Mouse (Mus musculus): Measurements from ENCODE around the gene Defb26. TPM values are rescaled to one million over a fixed set of nuclear protein-coding genes. Genes with fewer than 3 reads are reported as not detected.

The Defb26 gene
- not detected for polyA plus RNA-seq (2015; fragmentation: Illumina TruSeq; extraction: RNeasy Lipid Tissue Mini Kit (QIAGEN cat#74804); ENCODE audit: insufficient read depth, low replicate concordance)

GRCm38 (mm10) chr2:152511592-152511991 is at the start of gene Defb26:
Gene Defb26 (minus strand): TSS chr2:152511692.

GRCm38 (mm10) chr2:152539944-152540710 is 28.6 kb upstream of the Defb26 start, which contains the start of gene Defb29:
Gene Defb29 (minus strand): TSS chr2:152540098.

DNA sequence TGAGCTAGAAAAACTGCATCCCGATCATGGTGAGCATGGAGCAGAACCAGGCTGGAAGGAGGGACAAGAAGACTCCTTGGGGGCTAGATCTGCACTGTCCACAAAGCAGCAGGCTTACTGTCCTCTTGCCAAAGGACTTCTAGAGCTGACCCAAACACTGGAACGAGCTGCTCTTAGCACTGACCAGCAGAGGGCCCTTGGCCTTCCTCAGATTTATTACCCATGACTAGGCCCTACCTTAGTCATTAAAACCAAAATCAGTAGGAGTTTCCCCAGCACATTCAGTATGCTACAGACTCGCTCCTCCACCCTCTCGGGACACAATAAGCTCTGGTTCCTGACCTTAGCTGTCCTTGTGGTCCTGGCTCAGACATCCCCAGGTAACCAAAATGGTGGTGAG is 6.5 kb upstream of the Defb26 start, which contains the start of gene Defb28:
Gene Defb28, plus strand, starts transcription at position 275 of the 400 bp plus-strand sequence.

DNA sequence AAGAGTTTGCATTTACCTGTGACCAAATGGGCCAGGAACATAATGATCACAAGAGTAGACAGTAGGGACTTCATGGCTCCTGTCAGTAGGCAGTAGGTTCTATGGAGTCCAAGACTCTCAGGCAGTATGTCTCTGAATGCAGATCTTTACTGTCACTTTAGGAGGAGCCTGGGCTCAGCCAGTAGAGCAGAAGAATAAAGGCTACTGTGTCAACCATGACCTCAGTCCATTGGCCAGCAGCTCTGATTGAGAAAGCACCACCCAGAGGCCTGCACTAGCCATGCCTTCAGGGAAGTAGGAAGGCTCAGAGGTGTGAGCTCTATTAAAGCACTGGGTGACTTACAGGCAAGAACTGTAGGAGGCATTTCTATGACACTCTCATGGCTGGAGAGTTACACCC is 21.5 kb downstream of the Defb26 start, which contains the start of gene Defb22:
Gene Defb22, minus strand, starts transcription at position 101 of the 400 bp plus-strand sequence.

DNA sequence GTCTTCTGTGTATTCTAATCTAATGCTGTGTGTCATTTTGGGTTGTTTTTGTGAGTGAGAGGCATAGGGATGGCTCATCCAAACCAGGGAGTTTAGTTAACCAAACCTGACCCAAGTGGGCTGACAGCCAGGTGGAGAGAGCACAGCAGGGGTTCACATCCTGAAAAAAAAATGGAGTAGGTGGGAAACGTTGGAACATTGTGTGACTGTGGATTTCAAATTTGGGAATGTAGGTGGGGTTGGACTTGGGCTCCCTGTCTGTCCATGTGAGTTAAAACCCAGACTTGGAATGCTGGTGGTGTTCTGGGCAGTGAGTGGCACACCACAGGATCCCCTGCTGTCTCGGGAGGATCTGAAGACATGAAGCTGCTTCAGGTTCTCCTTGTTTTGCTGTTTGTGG is 34.7 kb downstream of the Defb26 start, which contains the start of gene Defb20:
Gene Defb20, plus strand, starts transcription at position 301 of the 400 bp plus-strand sequence.

DNA sequence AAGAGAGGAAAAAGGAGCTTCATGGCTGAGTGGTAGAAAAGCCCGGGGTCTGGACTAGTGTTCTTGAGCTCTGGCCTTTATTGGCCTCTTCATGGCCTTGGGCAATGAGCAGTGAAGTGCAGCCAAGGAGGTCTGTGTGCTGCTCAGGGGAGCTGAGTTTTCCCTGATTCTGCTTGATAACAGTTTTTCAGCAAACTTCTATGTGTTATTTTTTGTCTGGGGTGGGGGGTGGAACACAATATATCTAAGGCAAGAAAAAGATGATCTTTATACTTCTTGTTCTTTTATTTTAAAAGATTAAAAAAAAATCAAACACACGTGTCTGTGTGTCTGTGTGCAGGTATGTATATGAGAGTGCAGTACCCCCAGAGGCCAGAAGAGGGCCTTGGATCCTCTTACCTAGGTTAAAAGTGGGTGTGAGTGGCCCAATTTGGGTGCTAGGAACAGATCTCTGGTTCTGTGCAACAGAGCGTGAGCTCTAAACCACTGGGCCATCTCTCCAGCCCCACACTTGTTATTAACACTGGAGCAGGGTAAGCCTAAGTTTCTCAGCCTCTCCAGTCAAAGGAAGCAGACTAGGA is 46.8 kb downstream of the Defb26 start, which contains the start of gene Defb23:
Gene Defb23, minus strand, starts transcription at position 51 of the 581 bp plus-strand sequence.

Other genes starting within 250 kb of the Defb26 start
- gene Tbc1d20, start 217.9 kb downstream of the Defb26 start, polyA plus RNA-seq (2015; fragmentation: Illumina TruSeq; extraction: RNeasy Lipid Tissue Mini Kit (QIAGEN cat#74804); ENCODE audit: insufficient read depth, low replicate concordance): 63.0 TPM
- gene Rbck1, start 179.0 kb downstream of the Defb26 start, polyA plus RNA-seq (2015; fragmentation: Illumina TruSeq; extraction: RNeasy Lipid Tissue Mini Kit (QIAGEN cat#74804); ENCODE audit: insufficient read depth, low replicate concordance): 51.8 TPM
- gene Trib3, start 167.7 kb downstream of the Defb26 start, polyA plus RNA-seq (2015; fragmentation: Illumina TruSeq; extraction: RNeasy Lipid Tissue Mini Kit (QIAGEN cat#74804); ENCODE audit: insufficient read depth, low replicate concordance): 0.37 TPM
- not detected for gene Nrsn2, start 135.1 kb downstream of the Defb26 start, polyA plus RNA-seq (2015; fragmentation: Illumina TruSeq; extraction: RNeasy Lipid Tissue Mini Kit (QIAGEN cat#74804); ENCODE audit: insufficient read depth, low replicate concordance)
- gene Sox12, start 113.6 kb downstream of the Defb26 start, polyA plus RNA-seq (2015; fragmentation: Illumina TruSeq; extraction: RNeasy Lipid Tissue Mini Kit (QIAGEN cat#74804); ENCODE audit: insufficient read depth, low replicate concordance): 1.0 TPM
- 2.3 TPM for gene Zcchc3, start 96.7 kb downstream of the Defb26 start, polyA plus RNA-seq (2015; fragmentation: Illumina TruSeq; extraction: RNeasy Lipid Tissue Mini Kit (QIAGEN cat#74804); ENCODE audit: insufficient read depth, low replicate concordance)
- not detected for gene 6820408C15Rik, start 96.1 kb downstream of the Defb26 start, polyA plus RNA-seq (2015; fragmentation: Illumina TruSeq; extraction: RNeasy Lipid Tissue Mini Kit (QIAGEN cat#74804); ENCODE audit: insufficient read depth, low replicate concordance)
- not detected for gene Defb23, start 47.1 kb downstream of the Defb26 start, polyA plus RNA-seq (2015; fragmentation: Illumina TruSeq; extraction: RNeasy Lipid Tissue Mini Kit (QIAGEN cat#74804); ENCODE audit: insufficient read depth, low replicate concordance)
- gene Defb20, start 34.6 kb downstream of the Defb26 start, polyA plus RNA-seq (2015; fragmentation: Illumina TruSeq; extraction: RNeasy Lipid Tissue Mini Kit (QIAGEN cat#74804); ENCODE audit: insufficient read depth, low replicate concordance): not detected
- not detected for gene Defb22, start 21.6 kb downstream of the Defb26 start, polyA plus RNA-seq (2015; fragmentation: Illumina TruSeq; extraction: RNeasy Lipid Tissue Mini Kit (QIAGEN cat#74804); ENCODE audit: insufficient read depth, low replicate concordance)
- not detected for gene Defb28, start 6.6 kb upstream of the Defb26 start, polyA plus RNA-seq (2015; fragmentation: Illumina TruSeq; extraction: RNeasy Lipid Tissue Mini Kit (QIAGEN cat#74804); ENCODE audit: insufficient read depth, low replicate concordance)
- not detected for gene Defb29, start 28.4 kb upstream of the Defb26 start, polyA plus RNA-seq (2015; fragmentation: Illumina TruSeq; extraction: RNeasy Lipid Tissue Mini Kit (QIAGEN cat#74804); ENCODE audit: insufficient read depth, low replicate concordance)
- gene Gm17416, start 57.6 kb upstream of the Defb26 start, polyA plus RNA-seq (2015; fragmentation: Illumina TruSeq; extraction: RNeasy Lipid Tissue Mini Kit (QIAGEN cat#74804); ENCODE audit: insufficient read depth, low replicate concordance): not detected
- gene Defb21, start 61.1 kb upstream of the Defb26 start, polyA plus RNA-seq (2015; fragmentation: Illumina TruSeq; extraction: RNeasy Lipid Tissue Mini Kit (QIAGEN cat#74804); ENCODE audit: insufficient read depth, low replicate concordance): not detected
- not detected for gene Defb19, start 68.6 kb upstream of the Defb26 start, polyA plus RNA-seq (2015; fragmentation: Illumina TruSeq; extraction: RNeasy Lipid Tissue Mini Kit (QIAGEN cat#74804); ENCODE audit: insufficient read depth, low replicate concordance)
- not detected for gene Defb45, start 87.7 kb upstream of the Defb26 start, polyA plus RNA-seq (2015; fragmentation: Illumina TruSeq; extraction: RNeasy Lipid Tissue Mini Kit (QIAGEN cat#74804); ENCODE audit: insufficient read depth, low replicate concordance)
- not detected for gene Defb36, start 92.6 kb upstream of the Defb26 start, polyA plus RNA-seq (2015; fragmentation: Illumina TruSeq; extraction: RNeasy Lipid Tissue Mini Kit (QIAGEN cat#74804); ENCODE audit: insufficient read depth, low replicate concordance)
- gene Defb25, start 111.4 kb upstream of the Defb26 start, polyA plus RNA-seq (2015; fragmentation: Illumina TruSeq; extraction: RNeasy Lipid Tissue Mini Kit (QIAGEN cat#74804); ENCODE audit: insufficient read depth, low replicate concordance): not detected
- gene Rem1, start 115.3 kb upstream of the Defb26 start, polyA plus RNA-seq (2015; fragmentation: Illumina TruSeq; extraction: RNeasy Lipid Tissue Mini Kit (QIAGEN cat#74804); ENCODE audit: insufficient read depth, low replicate concordance): 3.6 TPM
- gene H13, start 157.8 kb upstream of the Defb26 start, polyA plus RNA-seq (2015; fragmentation: Illumina TruSeq; extraction: RNeasy Lipid Tissue Mini Kit (QIAGEN cat#74804); ENCODE audit: insufficient read depth, low replicate concordance): 77.9 TPM
- gene Mcts2, start 175.3 kb upstream of the Defb26 start, polyA plus RNA-seq (2015; fragmentation: Illumina TruSeq; extraction: RNeasy Lipid Tissue Mini Kit (QIAGEN cat#74804); ENCODE audit: insufficient read depth, low replicate concordance): 8.0 TPM
- 10.5 TPM for gene Id1, start 224.6 kb upstream of the Defb26 start, polyA plus RNA-seq (2015; fragmentation: Illumina TruSeq; extraction: RNeasy Lipid Tissue Mini Kit (QIAGEN cat#74804); ENCODE audit: insufficient read depth, low replicate concordance)
- gene Cox4i2, start 242.5 kb upstream of the Defb26 start, polyA plus RNA-seq (2015; fragmentation: Illumina TruSeq; extraction: RNeasy Lipid Tissue Mini Kit (QIAGEN cat#74804); ENCODE audit: insufficient read depth, low replicate concordance): 0.76 TPM